Mouse (Mus musculus): Measurements from ENCODE around the gene Ube2h.

DNA sequence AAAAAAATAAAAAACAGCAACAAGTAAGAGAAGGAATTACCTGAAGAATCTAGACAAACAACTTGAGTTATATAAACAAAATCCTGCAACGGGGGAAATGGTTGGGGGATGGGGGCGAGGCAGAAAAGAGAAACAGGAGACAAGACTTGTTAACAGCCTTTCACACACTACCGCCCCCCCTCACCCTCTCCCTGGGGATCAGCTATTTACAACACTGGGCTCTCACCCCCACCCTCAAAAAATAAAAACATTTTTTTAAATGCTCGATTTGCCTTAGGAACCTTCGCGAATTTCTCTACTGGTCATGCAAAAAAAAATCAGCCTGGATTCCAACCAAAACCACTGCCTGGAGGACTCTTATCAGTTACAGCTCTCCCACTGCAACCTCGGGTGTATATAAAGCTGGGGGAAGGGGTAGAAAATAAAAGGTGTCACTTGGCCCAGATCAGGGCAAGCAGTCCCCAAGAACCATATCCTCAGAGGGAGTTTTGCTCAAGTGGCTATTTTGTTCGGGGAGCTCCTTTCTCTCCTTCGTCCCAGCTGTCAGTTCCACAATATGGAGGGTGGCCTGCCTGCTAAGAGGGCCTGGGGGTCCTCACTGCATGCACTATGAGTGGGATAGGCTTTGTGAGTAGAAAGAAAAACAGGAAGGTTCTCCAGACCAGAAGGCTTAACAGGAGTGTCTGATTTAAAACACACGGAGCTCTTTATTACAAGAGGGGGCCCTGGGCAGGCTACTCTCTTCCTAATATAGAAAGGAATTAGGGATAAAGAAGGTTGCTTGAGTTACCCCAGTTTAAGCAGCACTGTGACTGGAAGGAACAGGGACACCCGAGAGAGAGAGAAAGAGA is 1.3 kb downstream of the Ube2h start:
- TF ChIP-seq MAX (IDR thresholded peaks at IDR 0.05; ENCODE audit: low read depth) (no peak), POLR2A (IDR thresholded peaks at IDR 0.05; ENCODE audit: insufficient read length, low read depth) (no peak), POLR2AphosphoS2 (IDR thresholded peaks at IDR 0.05; ENCODE audit: insufficient read length, low read depth) (no peak), MYOG (IDR thresholded peaks at IDR 0.05; ENCODE audit: control insufficient read depth in 1 of 3, insufficient read depth in 1 of 3, insufficient read length in 2 of 3, low read depth in 2 of 3) (no peak), SRF (IDR thresholded peaks at IDR 0.05; ENCODE audit: control insufficient read depth, insufficient read length, low read depth) (no peak), E2F4 (IDR thresholded peaks at IDR 0.05; ENCODE audit: insufficient read depth) (no peak), TCF12 (IDR thresholded peaks at IDR 0.05; ENCODE audit: insufficient read depth, poor library complexity, severe bottlenecking) (no peak), USF1 (IDR thresholded peaks at IDR 0.05; ENCODE audit: low read depth) (no peak), CEBPB (IDR thresholded peaks at IDR 0.05; ENCODE audit: insufficient read depth, poor library complexity, severe bottlenecking) (no peak), REST (IDR thresholded peaks at IDR 0.05; ENCODE audit: insufficient read depth, insufficient read length) (no peak), MYOD1 (IDR thresholded peaks at IDR 0.05; ENCODE audit: control insufficient read depth in 1 of 3, insufficient read length in 2 of 3, low read depth in 2 of 3) (no peak)
